8 mouse cellular contexts compared by ENCODE assay signal in genomic region chr8:61486923-61487529, GRCm38 (mm10). TPM values are rescaled to one million over a fixed set of nuclear protein-coding genes. Genes with fewer than 3 reads are reported as not detected.
A peak's percentile ranks its signal among the peaks of the same experiment; 100 is the strongest.
DNase-seq lines count a peak whose midpoint lies in the region; ATAC-seq lines count a peak whose summit lies in the region.

No protein-coding gene starts in this region.

- H3K27me3 ChIP-seq in intestine, embryonic 14.5 days (replicated peaks; ENCODE audit: control insufficient read depth, insufficient read depth, low read length) = no peaks in the 10 kb centered on the region
- H3K27me3 ChIP-seq in intestine, embryonic 15.5 days (replicated peaks) = no peaks in the 10 kb centered on the region
- no peaks in the 10 kb centered on the region for H3K27me3 ChIP-seq in embryonic facial prominence, embryonic 11.5 days (ENCODE audit: control insufficient read depth, insufficient read depth, low read length)
- H3K27me3 ChIP-seq in hindbrain, embryonic 15.5 days = no peaks in the 10 kb centered on the region
- no peaks in the 10 kb centered on the region for H3K27me3 ChIP-seq in midbrain, embryonic 14.5 days (ENCODE audit: control insufficient read depth, insufficient read depth, low read length)

- peak overlapping the region; percentile 93 for H3K27ac ChIP-seq in intestine, embryonic 14.5 days (ENCODE audit: low read depth)
- no peak overlapping the region for H3K27ac ChIP-seq in intestine, embryonic 15.5 days
- no peak overlapping the region for H3K27ac ChIP-seq in embryonic facial prominence, embryonic 11.5 days (replicated peaks; ENCODE audit: low read depth, low read length)
- H3K27ac ChIP-seq in hindbrain, embryonic 15.5 days (replicated peaks) = peak overlapping the region; percentile 95; the same call in 1 of the 2 replicates
- H3K27ac ChIP-seq in midbrain, embryonic 14.5 days (replicated peaks; ENCODE audit: low read depth, low read length) = peak overlapping the region; percentile 97; the same call in 1 of the 2 replicates

- no peak overlapping the region for H3K9ac ChIP-seq in intestine, embryonic 14.5 days (ENCODE audit: low read length)
- H3K9ac ChIP-seq in intestine, embryonic 15.5 days = no peak overlapping the region
- no peak overlapping the region for H3K9ac ChIP-seq in embryonic facial prominence, embryonic 11.5 days (replicated peaks; ENCODE audit: low read length)
- no peak overlapping the region for H3K9ac ChIP-seq in hindbrain, embryonic 15.5 days
- H3K9ac ChIP-seq in midbrain, embryonic 14.5 days (replicated peaks; ENCODE audit: low read length) = no peak overlapping the region

- peak; percentile 20; the same call in 1 of the 2 replicates for ATAC-seq in intestine, embryonic 14.5 days (replicated peaks; ENCODE audit: low FRiP score, low TSS enrichment, low read depth)
- no peak; the same call in 1 of the 2 replicates for ATAC-seq in intestine, embryonic 15.5 days
- ATAC-seq in embryonic facial prominence, embryonic 11.5 days (replicated peaks; ENCODE audit: insufficient number of reproducible peaks, low FRiP score, low TSS enrichment, low read depth) = no peak
- ATAC-seq in hindbrain, embryonic 15.5 days (ENCODE audit: low FRiP score, low read depth) = no peak; the same call in 1 of the 2 replicates
- peak; percentile 18; the same call in 1 of the 2 replicates for ATAC-seq in midbrain, embryonic 14.5 days (ENCODE audit: low FRiP score, low TSS enrichment)

- peak overlapping the region; percentile 77; the same call in 1 of the 2 replicates for H3K4me3 ChIP-seq in intestine, embryonic 14.5 days (ENCODE audit: low read depth, low read length)
- no peak overlapping the region for H3K4me3 ChIP-seq in intestine, embryonic 15.5 days (replicated peaks)
- H3K4me3 ChIP-seq in embryonic facial prominence, embryonic 11.5 days (ENCODE audit: low read depth, low read length) = peak overlapping the region; percentile 72
- H3K4me3 ChIP-seq in hindbrain, embryonic 15.5 days = peak overlapping the region; percentile 78; the same call in 1 of the 2 replicates
- H3K4me3 ChIP-seq in midbrain, embryonic 14.5 days (replicated peaks; ENCODE audit: low read depth, low read length) = no peak overlapping the region

- no peak overlapping the region for H3K4me2 ChIP-seq in intestine, embryonic 14.5 days (ENCODE audit: low read length)
- no peak overlapping the region for H3K4me2 ChIP-seq in intestine, embryonic 15.5 days (replicated peaks)
- no peak overlapping the region for H3K4me2 ChIP-seq in embryonic facial prominence, embryonic 11.5 days (ENCODE audit: low read depth, low read length)
- H3K4me2 ChIP-seq in hindbrain, embryonic 15.5 days = no peak overlapping the region
- peak overlapping the region; percentile 83 for H3K4me2 ChIP-seq in midbrain, embryonic 14.5 days (ENCODE audit: low read length)

- no peaks in the 10 kb centered on the region for H3K36me3 ChIP-seq in intestine, embryonic 14.5 days (ENCODE audit: control insufficient read depth, insufficient read depth, low read length)
- H3K36me3 ChIP-seq in intestine, embryonic 15.5 days = no peaks in the 10 kb centered on the region
- no peaks in the 10 kb centered on the region for H3K36me3 ChIP-seq in embryonic facial prominence, embryonic 11.5 days (replicated peaks; ENCODE audit: control insufficient read depth, insufficient read depth, low read depth, low read length)
- no peaks in the 10 kb centered on the region for H3K36me3 ChIP-seq in hindbrain, embryonic 15.5 days
- no peaks in the 10 kb centered on the region for H3K36me3 ChIP-seq in midbrain, embryonic 14.5 days (ENCODE audit: control insufficient read depth, insufficient read depth, low read length)

- no peaks in the 10 kb centered on the region for H3K9me3 ChIP-seq in intestine, embryonic 14.5 days (ENCODE audit: control insufficient read depth, low read length)
- H3K9me3 ChIP-seq in intestine, embryonic 15.5 days = no peaks in the 10 kb centered on the region
- H3K9me3 ChIP-seq in embryonic facial prominence, embryonic 11.5 days (replicated peaks; ENCODE audit: control insufficient read depth, low read length) = no peaks in the 10 kb centered on the region
- H3K9me3 ChIP-seq in hindbrain, embryonic 15.5 days = no peaks in the 10 kb centered on the region
- H3K9me3 ChIP-seq in midbrain, embryonic 14.5 days (ENCODE audit: control insufficient read depth, low read length) = no peaks in the 10 kb centered on the region

- 98% methylated on average over 2 of the region's 2 CpGs for WGBS in intestine, embryonic 14.5 days
- WGBS in intestine, embryonic 15.5 days = 95% methylated on average over 2 of the region's 2 CpGs
- 100% methylated on average over 2 of the region's 2 CpGs for WGBS in embryonic facial prominence, embryonic 11.5 days
- WGBS in hindbrain, embryonic 15.5 days = 100% methylated on average over 2 of the region's 2 CpGs
- 97% methylated on average over 2 of the region's 2 CpGs for WGBS in midbrain, embryonic 14.5 days

- DNase-seq in intestine, embryonic 14.5 days (ENCODE audit: low spot score) = no peak
- DNase-seq in embryonic facial prominence, embryonic 11.5 days (ENCODE audit: low spot score) = no peak
- no peak for DNase-seq in midbrain, embryonic 14.5 days
- no peak for DNase-seq in yolk sac, embryonic 10.5 days (ENCODE audit: low spot score)
- DNase-seq in adrenal gland, adult 18-20 months (ENCODE audit: low spot score in 2 of 2) = no peak
- DNase-seq in B cell, adult 2 months = no peak

- H3K4me1 ChIP-seq in intestine, embryonic 14.5 days (replicated peaks; ENCODE audit: control insufficient read depth, insufficient read depth, low read length) = 0 out of 2 replicates have a peak, but pooled peaks cover 6% of the 10 kb centered on the region
- 0 out of 2 replicates have a peak, but pooled peaks cover 4% of the 10 kb centered on the region for H3K4me1 ChIP-seq in intestine, embryonic 15.5 days (replicated peaks)
- H3K4me1 ChIP-seq in embryonic facial prominence, embryonic 11.5 days (ENCODE audit: control insufficient read depth, insufficient read depth, low read length) = no peaks in the 10 kb centered on the region
- H3K4me1 ChIP-seq in hindbrain, embryonic 15.5 days (replicated peaks) = peaks cover 8% of the 10 kb centered on the region
- peaks cover 7% of the 10 kb centered on the region for H3K4me1 ChIP-seq in midbrain, embryonic 14.5 days (ENCODE audit: control insufficient read depth, insufficient read depth, low read length)

RNA-seq across cellular contexts. Expression of gene Cbr4, which starts 0.5 kb away (rescaled TPM):
- polyA plus RNA-seq in intestine, embryonic 14.5 days (2014; fragmentation: Nextera tagmentation; extraction: Ambion mirVana) = 31.1 and 34.2 TPM in 2 replicates
- 29.8 and 34.1 TPM in 2 replicates for polyA plus RNA-seq in intestine, embryonic 15.5 days (2015; fragmentation: Nextera tagmentation; extraction: Ambion mirVana)
- 34.3 and 35.1 TPM in 2 replicates for polyA plus RNA-seq in embryonic facial prominence, embryonic 11.5 days (2014; fragmentation: Nextera tagmentation; extraction: Ambion mirVana)
- 17.9 and 19.3 TPM in 2 replicates for polyA plus RNA-seq in hindbrain, embryonic 15.5 days (2015; fragmentation: Nextera tagmentation; extraction: Ambion mirVana)
- polyA plus RNA-seq in midbrain, embryonic 14.5 days (2014; fragmentation: Nextera tagmentation; extraction: Ambion mirVana) = 23.0 and 23.8 TPM in 2 replicates
- total RNA-seq in adrenal gland, adult 18-20 months (2021) = 10 to 100 TPM; 41.4 to 61.9 TPM

Comparison
In these comparisons a context has a peak if more than half of its experiments do, and no peak if none do; other contexts are left out.
1. ATAC-seq: peak in intestine, embryonic 14.5 days (single experiment) and midbrain, embryonic 14.5 days (single experiment); none in intestine, embryonic 15.5 days (single experiment), embryonic facial prominence, embryonic 11.5 days (single experiment) and hindbrain, embryonic 15.5 days (single experiment).
2. H3K27ac ChIP-seq: peak in intestine, embryonic 14.5 days (single experiment), hindbrain, embryonic 15.5 days (single experiment) and midbrain, embryonic 14.5 days (single experiment); none in intestine, embryonic 15.5 days (single experiment) and embryonic facial prominence, embryonic 11.5 days (single experiment).
3. H3K4me3 ChIP-seq: peak in intestine, embryonic 14.5 days (single experiment), embryonic facial prominence, embryonic 11.5 days (single experiment) and hindbrain, embryonic 15.5 days (single experiment); none in intestine, embryonic 15.5 days (single experiment) and midbrain, embryonic 14.5 days (single experiment).